Mouse (Mus musculus) CD8-positive naive resting alpha-beta T cell, adult 2 months (primary cell): ENCODE data around the gene Hoxb13.

Experiments used
- DNase-seq, 2 experiments: peaks; one replicate each; pipeline ENCODE4 v3.0.0; 2022; ENCODE audit warnings: low read depth in 2 of 2, low spot score in 2 of 2

Hoxb13 gene

GRCm38 (mm10) chr11:96189810-96190522 is 4.2 kb upstream of the Hoxb13 start:
- no peak for DNase-seq

GRCm38 (mm10) chr11:96191132-96191531 is 3.0 kb upstream of the Hoxb13 start:
- DNase-seq: no peak

GRCm38 (mm10) chr11:96194401-96194710 is 240 bp downstream of the Hoxb13 start:
- no peak for DNase-seq

GRCm38 (mm10) chr11:96194961-96195640 is 985 bp downstream of the Hoxb13 start:
- DNase-seq: no peak

GRCm38 (mm10) chr11:96195769-96196280 is 1.7 kb downstream of the Hoxb13 start:
- DNase-seq: no peak

GRCm38 (mm10) chr11:96198642-96199041 is 4.5 kb downstream of the Hoxb13 start:
- DNase-seq: peak in 1 of 2 experiments; percentile 38

GRCm38 (mm10) chr11:96199181-96200086 is 5.3 kb downstream of the Hoxb13 start:
- DNase-seq: no peak

GRCm38 (mm10) chr11:96200183-96200655 is 6.1 kb downstream of the Hoxb13 start:
- no peak for DNase-seq

GRCm38 (mm10) chr11:96201741-96202140 is 7.6 kb downstream of the Hoxb13 start:
- no peak for DNase-seq

GRCm38 (mm10) chr11:96202401-96203081 is 8.4 kb downstream of the Hoxb13 start:
- DNase-seq: no peak

- no peak for DNase-seq
These were observed 9.2 kb downstream of the Hoxb13 start for GRCm38 (mm10) chr11:96203182-96203788.

GRCm38 (mm10) chr11:96203789-96204186 is 9.7 kb downstream of the Hoxb13 start:
- DNase-seq: no peak

GRCm38 (mm10) chr11:96204351-96204750 is 10.2 kb downstream of the Hoxb13 start:
- DNase-seq: no peak

GRCm38 (mm10) chr11:96205426-96206131 is 11.5 kb downstream of the Hoxb13 start:
- no peak for DNase-seq

GRCm38 (mm10) chr11:96223813-96224212 is 29.7 kb downstream of the Hoxb13 start:
- DNase-seq: no peak

- DNase-seq: no peak
These were observed 33.6 kb downstream of the Hoxb13 start for GRCm38 (mm10) chr11:96227676-96228075.

GRCm38 (mm10) chr11:96234906-96235305 is 40.8 kb downstream of the Hoxb13 start:
- DNase-seq: peak; percentile 46 to 61

- peak in 1 of 2 experiments; percentile 36 for DNase-seq
These were observed 46.1 kb downstream of the Hoxb13 start for GRCm38 (mm10) chr11:96240211-96240610.
